Mouse (Mus musculus) ES-Bruce4 (cell line): ENCODE data around the gene Bzw2.

Experiments used
- CTCF ChIP-seq: IDR thresholded peaks from one replicate; pipeline ENCODE4 v1.8.1; 2011; ENCODE audit warnings: low read depth, low read length
- POLR2A ChIP-seq: IDR thresholded peaks from one replicate; pipeline ENCODE4 v1.8.1; 2011; ENCODE audit warnings: low read length; ENCODE audit not compliant: insufficient read depth

GRCm38 (mm10) chr12:36067538-36067937, 90.3 kb downstream of the Bzw2 start:
- TF ChIP-seq POLR2A (no peak), CTCF (no peak)
